ENCODE assay signal across 10 mouse cellular contexts in the genomic region with DNA sequence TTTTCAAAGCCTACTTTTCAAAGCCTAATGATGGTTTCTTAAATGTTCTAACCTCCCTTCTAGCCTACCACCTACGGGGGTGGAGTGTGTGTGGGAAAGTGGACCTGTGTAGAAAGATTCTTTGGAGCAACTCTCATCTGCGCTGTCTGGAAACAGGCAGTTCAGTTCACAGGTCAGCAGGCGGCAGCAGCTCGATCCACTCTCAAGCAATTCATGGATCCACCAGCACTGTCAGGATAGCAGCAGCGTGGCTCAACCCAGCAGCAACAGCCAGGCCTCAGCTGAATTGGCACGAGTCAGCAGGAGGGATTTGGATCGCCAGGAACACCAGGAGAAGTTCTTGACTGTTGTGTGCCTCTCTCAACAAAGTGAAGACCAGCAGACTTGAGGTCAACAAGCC. TPM values are rescaled to one million over a fixed set of nuclear protein-coding genes. Genes with fewer than 3 reads are reported as not detected.
DNase-seq lines count a peak whose midpoint lies in the region; ATAC-seq and TF ChIP-seq lines count a peak whose summit lies in the region.
"Had no signal": no experiment of that assay in that cellular context is flagged by ENCODE, and none has a peak within 500 bp of the region (broad histone marks: within the 10 kb centered on the region; RNA-seq: fewer than 3 reads in every experiment).

No protein-coding gene starts in this region.

- H3K27ac ChIP-seq in forebrain, postnatal 0 days (ENCODE audit: low read depth, low read length), result no peak overlapping the region
- H3K27ac ChIP-seq in forebrain, embryonic 10.5 days, result no peak overlapping the region
- no peak overlapping the region for H3K27ac ChIP-seq in left cerebral cortex, adult 2 months

- H3K4me3 ChIP-seq in forebrain, postnatal 0 days (ENCODE audit: low read depth, low read length), result no peak overlapping the region
- H3K4me3 ChIP-seq in forebrain, embryonic 10.5 days, result no peak overlapping the region
- no peak overlapping the region for H3K4me3 ChIP-seq in left cerebral cortex, adult 2 months

- H3K4me1 ChIP-seq in forebrain, postnatal 0 days (ENCODE audit: insufficient read depth), result no peaks in the 10 kb centered on the region
- no peaks in the 10 kb centered on the region for H3K4me1 ChIP-seq in forebrain, embryonic 10.5 days

- 41% methylated on average over 7 of the region's 7 CpGs for WGBS in forebrain, postnatal 0 days
- WGBS in forebrain, embryonic 10.5 days, result 49% methylated on average over 7 of the region's 7 CpGs

- peak; percentile 64 for TF ChIP-seq CTCF in forebrain, postnatal 0 days (IDR thresholded peaks at IDR 0.05; ENCODE audit: low read depth)
- TF ChIP-seq CTCF in left cerebral cortex, adult 2 months (IDR thresholded peaks at IDR 0.05), result peak; percentile 44

- no peaks in the 10 kb centered on the region for H3K36me3 ChIP-seq in forebrain, postnatal 0 days (ENCODE audit: insufficient read depth)
- H3K36me3 ChIP-seq in forebrain, embryonic 10.5 days (replicated peaks), result no peaks in the 10 kb centered on the region

- ATAC-seq in forebrain, postnatal 0 days, result no peak
- ATAC-seq in erythroblast, adult 5-6 weeks (replicated peaks; ENCODE audit: low FRiP score, poor library complexity, severe bottlenecking), result no peak

- no peak overlapping the region for H3K9ac ChIP-seq in forebrain, postnatal 0 days

- no peak overlapping the region for H3K4me2 ChIP-seq in forebrain, postnatal 0 days (ENCODE audit: low read depth)

- DNase-seq in forebrain, postnatal 0 days, result peak; percentile 22
- no peak for DNase-seq in forebrain, embryonic 10.5 days (ENCODE audit: extremely low spot score, low spot score)
- no peak for DNase-seq in left cerebral cortex, adult 2 months (ENCODE audit: extremely low spot score in 1 of 2, low spot score in 2 of 2)
- DNase-seq in left cerebral cortex, postnatal 36 days (ENCODE audit: low spot score in 2 of 2), result no peak
- peak; percentile 48 for DNase-seq in ZHBTc4 (ENCODE audit: low read depth, low spot score)
- peak; percentile 69 for DNase-seq in lung, postnatal 10 days
- no peak for DNase-seq in ovary, postnatal 36 days (ENCODE audit: low spot score)
- DNase-seq: heart, adult 11 months; right cerebral cortex, postnatal 25 days had no signal

- H3K9me3 ChIP-seq in forebrain, postnatal 0 days (ENCODE audit: low read length), result no peaks in the 10 kb centered on the region
- H3K9me3 ChIP-seq in forebrain, embryonic 10.5 days, result no peaks in the 10 kb centered on the region; the same call in 1 of the 2 replicates

- intact Hi-C loops in left cerebral cortex, adult 2 months (cut with DNase I), result no loop called here
- intact Hi-C loops in left cerebral cortex, postnatal 36 days (cut with DNase I), result no loop called here

- H3K27me3 ChIP-seq in forebrain, postnatal 0 days (ENCODE audit: insufficient read depth, low read length), result no peaks in the 10 kb centered on the region
- H3K27me3 ChIP-seq in forebrain, embryonic 10.5 days (ENCODE audit: poor library complexity, severe bottlenecking), result no peaks in the 10 kb centered on the region

RNA-seq across cellular contexts. Expression of gene Lemd2, which starts 53.1 kb away (rescaled TPM):
- total RNA-seq in forebrain, postnatal 0 days (2014; rRNA removed), result 86.9 and 90.7 TPM in 2 replicates
- polyA plus RNA-seq in forebrain, postnatal 0 days (2015; fragmentation: Nextera tagmentation; extraction: Ambion mirVana), result 17.7 and 19.2 TPM in 2 replicates
- 14.8 TPM in 2 replicates for polyA plus RNA-seq in forebrain, embryonic 10.5 days (2016; fragmentation: Nextera tagmentation; extraction: Ambion mirVana)
- 10 to 100 TPM; 45.3 to 45.7 TPM for total RNA-seq in left cerebral cortex, adult 2 months (2021)
- total RNA-seq in left cerebral cortex, postnatal 36 days (2021), result 10 to 100 TPM; 41.6 to 44.2 TPM
- 2.7 and 5.4 TPM in 2 replicates for total RNA-seq in erythroblast, adult 5-6 weeks (2015; ENCODE audit: low replicate concordance)
- total RNA-seq in erythroblast, adult 5-6 weeks (2017; ENCODE audit: low replicate concordance), result 12.9 and 13.5 TPM in 2 replicates

Comparison
In these comparisons a context has a peak if more than half of its experiments do, and no peak if none do; other contexts are left out.
1. DNase-seq: peak in forebrain, postnatal 0 days (single experiment), ZHBTc4 (single experiment) and lung, postnatal 10 days (single experiment); none in forebrain, embryonic 10.5 days (single experiment), left cerebral cortex, adult 2 months (0 of 2), left cerebral cortex, postnatal 36 days (0 of 2) and ovary, postnatal 36 days (single experiment).